Mouse (Mus musculus): Measurements from ENCODE around the gene Sept5.

Gene Sept5

DNA sequence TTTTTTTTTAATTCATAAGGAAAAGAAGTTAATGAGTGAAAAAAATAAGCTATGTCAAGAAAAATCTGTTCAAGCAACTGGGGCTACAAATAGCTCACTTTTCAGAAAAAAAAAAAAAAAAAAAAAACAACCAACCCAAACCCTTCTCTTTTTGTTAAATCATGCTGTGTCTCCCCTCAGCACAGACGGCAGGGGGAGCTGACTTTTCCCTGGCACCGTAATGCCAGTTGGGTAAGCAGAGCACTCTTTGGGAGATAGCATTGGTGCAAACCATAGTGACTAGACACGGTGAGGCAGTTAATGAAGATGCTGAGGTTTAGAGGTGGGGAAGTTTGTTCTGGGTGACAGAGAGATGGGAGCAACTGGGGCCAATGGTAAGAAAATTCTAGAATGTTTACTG lies 2.3 kb upstream of the Sept5 start:
- peak in 1 of 2 experiments; percentile 38 for DNase-seq

DNA sequence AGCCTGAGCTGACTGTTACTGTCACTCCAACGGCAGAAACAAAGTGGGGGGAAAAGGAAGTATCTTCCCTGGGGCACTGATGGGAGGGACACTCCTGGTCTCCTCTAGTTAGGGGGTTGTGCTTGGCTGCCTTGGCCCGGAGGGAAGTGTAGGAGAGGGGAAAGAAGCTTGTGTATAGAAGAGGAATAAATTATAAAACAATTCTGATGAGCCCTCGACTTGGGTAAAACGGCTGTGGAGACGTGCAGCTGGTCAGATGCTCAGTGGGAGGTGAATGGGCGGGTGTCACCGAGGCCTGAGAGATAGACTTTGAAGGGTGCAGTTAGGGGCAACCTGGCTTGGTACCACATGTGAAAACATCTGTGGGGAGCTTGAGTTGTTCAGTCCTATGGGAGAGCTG lies 1.4 kb upstream of the Sept5 start:
- DNase-seq, result no peak

DNA sequence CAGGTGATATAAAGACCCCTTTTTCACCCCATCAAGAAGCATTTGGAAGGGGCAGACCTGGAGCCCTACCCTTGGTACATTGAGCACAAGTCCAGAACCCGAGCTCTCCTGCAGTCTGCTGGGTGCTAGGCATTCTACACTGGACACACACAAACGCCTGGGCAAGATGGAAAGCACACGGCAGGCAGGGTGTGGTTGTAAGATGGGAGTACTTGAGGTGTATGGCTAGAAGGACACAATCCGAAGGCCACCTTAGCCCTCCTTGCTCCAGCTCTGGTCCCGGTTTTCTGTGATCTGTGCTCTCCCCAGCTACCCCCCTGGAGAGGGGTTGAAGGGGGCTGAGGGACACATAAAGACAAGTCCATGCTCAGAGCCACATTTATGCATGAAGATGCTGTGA lies 537 bp upstream of the Sept5 start:
- DNase-seq, result no peak

DNA sequence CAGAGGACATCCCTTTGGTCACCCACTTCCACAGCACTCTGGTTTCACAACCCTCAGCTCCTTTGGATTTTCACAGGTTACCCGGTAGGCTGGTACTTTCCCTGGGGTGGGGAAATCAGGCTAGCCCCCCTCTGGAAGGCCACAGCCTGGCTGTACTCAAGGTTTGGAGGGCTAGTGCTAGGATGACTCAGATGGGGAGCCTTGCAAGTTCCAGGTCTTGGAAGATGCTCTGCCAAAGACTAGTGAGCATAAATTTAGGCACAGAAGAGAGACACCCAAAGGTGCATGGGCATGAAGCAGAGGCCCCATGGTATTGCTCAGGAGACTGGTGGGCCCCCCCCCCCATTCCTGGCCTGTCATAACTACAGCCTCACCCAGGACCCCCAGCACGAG lies 810 bp downstream of the Sept5 start:
- peak in 1 of 2 experiments; percentile 33 for DNase-seq

DNA sequence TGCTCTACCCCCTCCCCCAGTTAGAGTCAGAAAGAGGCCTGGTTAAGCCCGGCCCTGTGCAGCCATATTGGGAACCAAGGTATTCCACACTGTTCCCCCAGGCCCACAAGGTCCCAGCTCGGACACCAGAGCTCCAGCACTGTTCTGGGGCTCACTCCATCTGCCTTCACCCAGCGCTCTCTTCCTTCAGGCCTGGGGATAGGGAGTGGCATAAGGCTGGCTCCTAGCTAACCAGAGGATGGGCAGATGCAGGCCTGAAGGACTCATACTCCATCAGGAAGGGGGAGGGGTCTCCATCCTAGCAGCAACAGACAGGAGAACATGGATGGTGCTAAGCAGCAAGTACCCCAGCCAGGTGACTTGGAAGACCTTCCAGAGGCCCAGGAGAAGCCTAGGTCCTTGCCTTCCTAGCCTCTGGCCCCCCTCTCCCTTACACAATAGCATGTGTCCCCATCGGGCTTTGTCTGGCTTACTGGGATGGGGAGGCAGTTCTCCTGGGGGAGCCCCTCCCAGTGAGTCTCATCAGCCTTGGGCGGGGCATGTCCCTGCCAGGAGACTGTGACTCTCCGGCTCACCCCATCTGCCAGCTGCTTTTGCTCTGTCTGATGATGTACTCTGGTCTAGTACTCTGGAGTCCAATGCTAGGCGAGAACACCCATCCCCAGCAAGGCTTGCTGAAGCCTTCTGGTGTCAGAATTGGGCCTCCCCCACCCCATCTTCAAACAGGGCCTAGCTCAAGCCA lies 1.4 kb downstream of the Sept5 start:
- peak in 1 of 2 experiments; percentile 30 for DNase-seq

DNA sequence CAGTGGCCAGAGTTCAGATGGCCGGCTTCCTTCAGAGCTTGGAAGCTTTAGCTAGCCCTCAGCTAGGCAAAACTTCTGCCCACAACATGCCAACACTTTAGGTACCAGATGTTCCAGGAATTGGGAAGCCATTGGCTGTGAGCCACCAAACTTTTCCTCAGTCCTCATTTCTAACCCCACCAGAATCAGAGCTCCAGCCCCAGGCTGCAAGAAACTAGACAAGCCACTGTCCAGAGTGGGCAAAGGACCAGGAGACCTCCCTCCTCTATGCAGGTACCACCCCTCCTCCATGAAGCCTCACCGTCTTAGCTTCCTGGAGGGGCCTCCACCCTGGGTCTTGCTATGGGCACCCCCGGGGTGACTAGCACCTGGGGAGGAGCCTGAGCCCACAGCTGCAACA lies 2.6 kb downstream of the Sept5 start:
- DNase-seq, result peak; percentile 35 to 45

DNA sequence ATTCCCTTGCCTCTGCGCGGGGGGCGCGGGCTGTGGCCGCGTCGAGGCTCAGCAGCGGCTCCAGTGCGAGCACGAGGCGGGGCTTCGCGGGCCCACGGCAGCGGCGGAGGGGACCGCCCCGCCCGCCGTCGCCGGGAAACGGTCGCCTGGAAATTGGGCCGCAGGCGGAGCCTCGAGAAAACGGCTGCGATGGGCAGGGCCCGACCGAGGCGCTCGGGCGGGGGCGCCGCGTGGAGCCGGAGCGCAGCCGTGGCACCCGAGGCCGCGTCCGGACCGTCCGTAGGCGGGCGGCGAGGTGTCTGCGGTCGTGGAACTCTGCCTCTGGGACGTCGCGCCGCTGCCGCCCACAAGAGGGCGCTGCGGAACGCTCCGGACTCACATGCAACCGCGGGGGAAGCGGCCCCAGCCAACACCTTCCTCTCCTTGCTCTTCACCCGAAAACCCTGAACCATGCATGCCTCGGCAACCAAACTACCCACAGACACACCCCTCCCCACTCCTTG lies 3.3 kb downstream of the Sept5 start, which contains the start of gene Gm49601:
Gene Gm49601 (minus strand): TSS at position 52 of the 503 bp plus-strand sequence.
- peak; percentile 92 to 94 for DNase-seq

DNA sequence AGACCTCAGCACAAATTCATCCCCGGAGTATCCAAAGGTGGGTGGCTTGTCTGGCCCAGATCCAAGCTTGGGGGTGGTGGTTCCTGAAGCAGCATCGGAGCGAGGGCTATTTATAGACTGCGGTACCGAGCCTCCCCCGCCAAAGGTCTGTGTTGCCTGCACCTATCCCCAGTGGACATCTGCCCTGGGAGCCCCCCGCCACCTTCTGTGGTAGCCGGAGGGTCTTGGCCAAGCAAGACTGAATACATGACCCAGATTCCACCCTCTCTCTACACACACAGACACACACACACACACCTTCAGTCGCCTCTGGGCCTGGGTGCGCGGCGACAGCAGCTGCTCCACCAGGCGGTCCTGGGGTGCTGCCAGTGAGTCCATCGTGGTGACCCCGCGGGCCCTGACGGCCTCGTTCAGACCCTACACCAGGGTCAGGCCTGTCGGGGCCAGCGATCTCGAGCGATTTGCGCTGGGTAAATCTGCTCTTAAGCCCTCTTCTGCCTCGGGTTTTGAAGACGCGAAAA lies 3.9 kb downstream of the Sept5 start:
- DNase-seq, result peak; percentile 73 to 74

DNA sequence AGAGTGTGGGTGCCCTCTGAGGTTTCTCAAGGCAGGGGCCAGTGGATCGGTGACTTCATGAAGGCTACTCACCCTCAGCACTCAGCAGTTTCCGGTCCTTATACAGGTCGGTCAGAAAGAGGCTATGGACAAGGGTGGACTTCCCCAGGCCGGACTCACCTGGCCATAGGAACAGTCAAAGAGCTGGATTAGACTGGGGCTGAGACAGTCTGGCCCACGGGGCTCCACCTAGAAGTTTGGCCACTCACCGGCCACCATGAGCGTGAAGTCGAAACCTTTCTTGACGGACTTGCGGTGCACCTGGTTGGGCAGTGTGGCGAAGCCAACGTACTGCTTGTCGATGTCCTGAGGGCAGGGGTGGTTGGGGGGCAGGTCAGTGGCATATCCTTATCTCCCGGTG lies 4.7 kb downstream of the Sept5 start:
- no peak for DNase-seq

DNA sequence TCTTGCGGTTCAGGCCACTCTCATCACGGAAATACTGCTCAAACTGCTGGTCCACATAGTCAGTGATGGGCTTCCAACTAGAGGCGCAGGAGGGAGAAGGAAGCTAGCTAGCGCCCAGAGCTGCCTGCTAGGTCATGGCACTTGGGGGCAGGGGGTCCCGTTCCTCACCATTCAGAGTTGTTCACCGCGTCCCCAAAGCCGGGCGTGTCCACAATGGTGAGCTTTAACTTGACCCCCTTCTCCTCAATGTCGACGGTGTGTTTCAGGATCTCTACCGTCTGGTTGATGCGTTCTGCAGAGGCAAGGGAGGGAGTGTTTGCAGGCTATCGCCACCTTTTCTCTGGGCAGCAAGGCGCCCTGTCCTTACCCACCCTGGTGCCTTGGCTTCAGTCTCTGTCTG lies 5.1 kb downstream of the Sept5 start:
- no peak for DNase-seq

DNA sequence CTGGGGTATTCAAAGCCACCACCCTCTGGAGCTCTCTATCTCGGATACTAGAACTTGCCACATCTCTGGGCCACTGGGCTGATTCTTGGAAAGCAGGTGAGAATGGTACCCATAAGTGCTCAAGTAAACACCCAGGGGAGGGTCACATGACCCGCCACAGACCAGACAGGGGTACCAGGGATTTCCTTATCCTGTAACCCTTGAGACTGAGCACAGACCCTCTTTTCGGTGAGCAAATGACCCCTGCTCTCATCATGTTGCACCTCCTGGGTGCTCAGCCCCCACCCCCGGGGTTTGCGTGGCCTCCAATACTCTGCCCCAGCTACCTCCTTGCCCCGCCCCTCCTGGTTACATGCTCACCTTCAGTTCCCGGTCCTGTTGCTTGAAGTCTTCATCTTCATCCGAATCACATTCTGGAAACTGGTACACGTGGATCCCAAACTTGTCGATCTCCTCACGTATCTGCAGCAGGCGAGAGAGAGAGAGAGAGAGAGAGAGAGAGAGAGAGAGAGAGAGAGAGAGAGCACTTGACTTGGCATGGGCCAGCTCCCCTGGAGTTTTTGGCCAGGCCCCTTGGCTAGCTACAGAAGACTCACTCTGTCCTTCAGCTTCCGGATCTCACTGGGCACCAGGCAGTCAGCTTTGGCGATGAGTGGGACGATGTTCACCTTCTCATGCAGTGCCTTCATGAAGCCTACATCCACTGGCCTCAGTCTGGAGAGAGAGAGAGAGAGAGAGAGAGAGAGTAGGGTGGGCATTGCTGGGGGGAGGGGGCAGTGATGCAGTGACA lies 5.8 kb downstream of the Sept5 start:
- peak; percentile 86 to 87 for DNase-seq

DNA sequence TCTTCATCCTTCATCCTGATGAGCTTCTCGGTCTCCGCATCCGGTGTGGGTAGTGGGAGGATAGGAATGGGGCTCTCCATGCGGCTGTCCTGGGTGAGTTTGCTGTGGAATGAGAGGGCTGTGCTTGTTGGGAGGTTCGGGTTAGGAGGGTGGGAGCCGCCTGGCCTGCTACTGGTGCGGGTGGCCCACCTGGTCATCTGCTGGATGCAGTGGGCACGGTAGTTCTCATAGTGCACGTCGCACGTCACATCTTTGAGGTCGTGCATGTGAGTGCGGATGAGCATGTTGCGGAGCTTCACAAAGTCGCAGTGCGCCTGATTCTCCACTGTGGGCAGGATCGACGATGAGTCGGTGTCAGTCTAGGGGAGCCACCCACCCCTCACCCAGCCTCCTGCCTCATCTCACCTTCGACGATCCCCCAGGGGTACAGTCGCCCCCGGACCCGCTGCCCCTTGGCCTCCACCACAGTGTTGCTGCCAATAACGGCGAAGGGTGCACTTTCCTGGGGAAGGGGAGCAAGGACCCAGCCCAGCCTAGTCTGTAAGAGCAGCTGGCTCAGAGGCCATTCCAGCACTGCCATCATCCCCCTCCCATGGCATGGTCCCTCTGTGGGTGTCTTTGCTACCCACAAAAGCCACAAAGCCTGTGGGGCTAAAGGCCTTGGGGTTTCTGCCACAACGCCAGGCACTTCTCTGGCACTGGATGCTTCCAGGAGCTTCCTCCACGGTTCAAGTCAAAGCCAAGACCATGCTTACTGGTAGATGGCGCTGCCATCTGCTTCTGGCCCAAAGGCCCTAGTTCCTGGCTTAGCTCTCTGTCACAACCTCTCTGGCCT lies 6.6 kb downstream of the Sept5 start:
- peak; percentile 63 to 66 for DNase-seq

DNA sequence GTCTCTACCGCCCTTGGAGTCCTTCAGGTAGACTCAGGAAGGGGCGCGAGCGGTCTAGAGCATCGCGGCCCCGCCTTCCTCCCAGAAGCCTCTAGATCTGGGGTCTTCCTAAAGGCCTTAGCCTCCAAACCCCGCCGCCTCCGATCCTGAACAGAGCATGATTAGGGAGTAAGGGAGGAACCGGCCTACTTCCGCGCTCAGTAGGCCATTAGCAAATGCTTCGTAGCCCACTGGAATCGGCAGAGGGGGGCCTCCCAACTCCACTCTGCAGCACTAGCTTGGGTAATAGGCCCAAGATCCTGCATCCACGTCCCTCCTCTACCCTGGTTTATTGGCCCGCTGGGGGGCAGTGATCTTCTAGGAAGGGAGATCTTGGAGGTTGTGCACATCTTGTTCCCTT lies 7.7 kb downstream of the Sept5 start, which contains the start of gene Gp1bb:
Gene Gp1bb (minus strand): TSS at position 385 of the 400 bp plus-strand sequence.
- DNase-seq, result peak in 1 of 2 experiments; percentile 26

DNA sequence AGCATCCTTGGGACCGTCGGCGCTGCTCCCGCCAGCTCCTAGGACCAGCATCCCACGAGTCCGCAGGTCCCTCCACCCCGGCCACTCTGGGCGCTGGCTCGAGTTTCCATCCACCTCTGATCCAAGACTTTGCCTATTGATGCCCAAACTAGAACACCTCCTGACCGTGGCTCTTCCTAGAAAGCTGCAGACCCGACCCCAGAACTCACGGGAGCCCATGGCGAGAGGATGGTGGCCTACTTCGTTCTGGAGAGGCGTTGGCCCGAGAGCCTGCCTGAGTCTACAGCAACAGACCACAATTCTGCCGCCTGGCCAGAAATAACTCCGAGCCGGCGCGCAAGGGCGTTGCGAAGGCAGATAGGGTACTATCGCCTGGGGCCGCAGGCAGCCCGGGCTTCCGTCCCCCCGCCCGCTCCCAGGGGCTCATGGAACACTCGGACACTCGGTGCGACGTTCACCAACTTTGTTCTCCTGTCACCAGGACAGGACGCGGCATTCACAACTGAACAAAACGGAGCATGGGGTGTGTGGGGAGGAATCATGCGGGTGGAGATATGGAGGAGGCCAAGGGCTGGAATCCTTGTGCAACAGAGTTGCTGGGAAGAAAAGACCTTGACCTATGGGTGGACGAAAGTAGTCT lies 8.3 kb downstream of the Sept5 start:
- peak; percentile 43 to 58 for DNase-seq

DNA sequence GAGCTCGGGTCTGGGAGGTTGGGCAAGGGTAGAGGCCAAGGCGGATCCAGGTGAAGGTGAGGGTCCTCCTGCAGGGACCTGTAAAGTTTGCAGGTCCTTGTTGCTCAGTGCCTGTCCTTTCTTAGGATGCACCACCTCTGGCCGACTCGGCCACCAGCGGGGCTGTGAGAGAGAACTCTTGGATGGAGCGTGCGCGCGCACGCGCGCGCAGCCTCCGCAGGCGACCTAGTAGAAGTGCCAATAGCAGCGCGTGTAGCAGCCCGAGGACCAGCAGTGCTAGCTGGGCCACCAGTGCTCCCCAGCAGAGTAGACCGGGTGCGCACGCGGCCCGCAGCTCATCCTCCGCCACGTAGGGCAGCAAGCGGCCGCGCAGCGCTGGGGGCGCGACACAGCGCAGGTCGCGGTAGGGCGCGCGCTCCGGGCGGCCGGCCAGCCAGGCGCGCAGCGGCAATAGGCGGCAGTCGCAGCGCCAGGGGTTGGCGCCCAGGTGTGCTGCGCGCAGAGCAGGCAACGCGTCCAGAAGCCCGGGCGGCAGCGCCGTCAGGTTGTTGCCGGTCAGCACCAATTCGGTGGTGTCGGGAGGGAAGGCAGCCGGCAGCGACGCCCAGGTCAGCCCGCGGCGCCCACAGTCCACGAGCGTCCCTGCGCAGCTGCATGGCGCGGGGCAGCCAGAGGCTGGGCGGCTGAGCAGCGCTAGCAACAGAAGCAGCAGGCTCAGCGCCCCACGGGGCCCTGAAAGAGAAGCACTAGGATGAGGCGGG lies 9.0 kb downstream of the Sept5 start:
- peak; percentile 66 to 72 for DNase-seq

DNA sequence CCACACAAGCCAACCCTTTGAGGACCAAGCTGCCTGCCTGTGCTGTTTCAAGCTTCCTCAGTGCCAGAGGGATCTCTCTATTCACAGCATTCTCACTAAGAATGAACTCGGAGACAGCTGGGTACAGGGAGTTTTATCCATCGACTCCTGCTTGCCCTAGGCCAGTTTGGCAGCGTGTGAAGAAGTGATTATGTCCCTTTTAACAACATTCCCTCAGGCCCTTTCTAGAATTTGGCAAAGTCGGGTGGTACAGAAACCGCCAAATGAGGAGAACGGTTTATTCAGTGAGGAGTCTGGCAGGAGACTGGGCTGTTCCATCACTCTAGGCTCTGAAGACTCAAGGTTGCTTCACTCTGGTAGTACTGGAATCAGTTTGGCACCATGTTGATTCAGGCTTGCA lies 9.6 kb downstream of the Sept5 start:
- peak; percentile 36 to 46 for DNase-seq

DNA sequence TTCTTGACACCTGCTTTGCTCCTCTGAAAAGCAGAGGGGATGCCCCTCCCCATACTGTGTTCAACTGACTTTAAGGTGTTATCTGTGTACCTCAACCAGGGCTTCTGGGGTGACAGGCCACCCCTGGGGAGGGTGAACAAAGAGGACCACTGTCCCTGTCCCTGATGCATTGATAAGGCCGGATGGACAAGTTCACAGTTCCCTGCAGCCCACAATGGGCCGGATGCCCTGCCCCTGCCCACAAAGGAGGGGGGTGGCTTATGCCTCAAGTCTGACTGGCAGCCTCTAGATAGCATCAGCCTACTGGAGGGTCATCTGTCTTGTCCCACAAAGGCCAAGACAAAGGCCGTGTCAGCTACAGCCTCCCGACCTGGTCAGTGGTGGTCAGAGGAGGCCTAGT lies 10.6 kb downstream of the Sept5 start:
- DNase-seq, result no peak

DNA sequence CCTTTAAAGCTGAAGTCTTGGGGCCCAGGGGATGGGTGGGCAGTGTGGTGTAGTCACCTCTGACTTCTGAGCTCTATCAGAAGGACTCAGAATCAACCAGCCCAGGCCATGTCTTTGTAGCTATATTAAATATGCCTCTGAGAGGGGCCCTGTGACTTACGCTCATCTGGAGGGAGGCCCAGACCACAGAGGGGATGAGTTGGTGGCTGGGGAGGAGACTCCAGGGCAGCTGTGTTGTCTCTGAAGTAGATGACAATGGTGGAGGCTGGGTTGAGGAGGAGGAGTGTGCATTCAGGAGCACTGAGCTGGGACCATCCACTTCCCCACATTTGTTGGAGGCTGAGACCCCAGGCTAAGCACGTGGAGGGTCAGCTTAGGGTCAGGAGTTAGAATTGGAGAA lies 11.5 kb downstream of the Sept5 start:
- DNase-seq, result no peak

DNA sequence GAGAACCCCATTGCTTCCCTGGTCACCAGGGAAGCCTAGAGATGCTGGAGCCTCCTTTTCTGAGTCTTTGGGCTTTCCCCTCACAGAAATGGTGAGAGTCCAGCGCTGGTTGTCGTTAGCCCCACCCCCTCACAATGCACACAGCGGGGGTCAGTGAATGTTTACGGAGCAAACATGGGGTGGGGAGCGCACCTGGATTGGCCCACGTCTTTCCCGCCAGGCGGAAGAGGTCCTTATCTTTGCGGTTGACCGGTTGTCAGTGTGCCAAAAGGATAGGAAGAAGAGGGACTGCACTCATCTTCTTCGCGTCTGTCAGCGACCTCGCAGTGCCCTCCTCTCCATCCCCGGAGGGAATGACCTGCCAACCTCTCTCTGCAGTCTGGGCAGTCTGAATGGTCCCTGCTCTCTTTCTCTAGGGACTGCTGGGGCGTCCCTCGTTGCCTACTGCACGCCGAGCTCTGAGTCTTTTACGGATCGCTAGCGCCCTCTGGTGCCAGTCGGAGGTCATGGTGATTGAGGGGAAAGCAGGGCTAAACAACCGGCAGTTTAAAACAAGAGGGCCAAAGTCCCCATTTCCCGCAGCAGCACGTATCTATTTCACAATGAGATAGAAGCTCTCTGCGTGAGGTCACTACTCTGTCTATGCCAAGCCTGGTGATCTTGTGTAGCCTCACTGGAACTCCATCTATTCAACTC lies 12.2 kb downstream of the Sept5 start:
- DNase-seq, result peak; percentile 94 to 95

DNA sequence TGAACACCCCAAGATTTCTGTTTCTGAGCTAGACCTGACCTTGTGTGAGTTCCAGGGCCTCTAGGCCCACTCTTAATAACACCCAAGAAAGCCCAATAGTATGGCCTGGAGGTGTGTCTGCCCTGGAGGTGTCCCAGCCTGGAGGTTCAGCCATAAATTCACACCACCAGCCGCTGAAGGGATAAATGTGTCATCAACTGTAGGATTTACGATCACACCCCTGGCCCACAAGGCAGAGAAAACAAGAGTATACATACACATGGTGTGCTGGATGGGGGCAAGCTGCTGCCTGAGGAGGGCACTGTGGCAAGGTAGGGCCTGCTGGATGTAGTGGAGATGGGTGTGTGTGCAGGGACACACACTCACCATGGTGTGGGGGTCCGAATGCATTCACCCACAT lies 16.5 kb downstream of the Sept5 start:
- DNase-seq, result no peak

DNA sequence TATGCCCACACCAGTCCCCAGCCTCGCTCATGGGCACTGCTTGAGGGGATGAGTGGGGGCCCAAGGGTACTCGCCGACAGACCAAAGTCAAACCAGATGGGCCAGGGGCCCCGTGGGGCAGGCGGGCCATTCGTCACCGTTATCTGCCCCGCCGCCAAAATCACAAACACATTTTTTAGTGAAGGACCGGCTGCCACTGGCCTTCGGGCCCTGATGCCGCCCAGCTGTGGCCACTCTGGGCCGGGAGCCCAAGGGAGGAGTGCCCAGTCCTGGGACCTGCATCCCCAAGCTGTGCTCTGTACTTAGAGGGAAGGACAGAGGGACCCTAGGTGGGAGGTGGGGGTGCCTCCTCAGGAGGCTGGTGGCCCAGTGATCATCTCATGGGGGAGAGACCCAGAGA lies 18.0 kb downstream of the Sept5 start:
- DNase-seq, result no peak
